Mouse (Mus musculus) bone marrow, adult 2 months (tissue): Measurements from ENCODE around the gene Hsd17b12.

Source experiments
- CTCF ChIP-seq: fragments of 200-500 bp; IDR thresholded peaks from 2 replicates; pipeline ENCODE4 v1.5.1; 2011; ENCODE audit warnings: low read length, control low read depth; ENCODE audit not compliant: control insufficient read depth, insufficient read depth
- POLR2A ChIP-seq: fragments of 200-500 bp; IDR thresholded peaks from 2 replicates; pipeline ENCODE4 v1.6.1; 2011; ENCODE audit warnings: low read depth, mild to moderate bottlenecking, control low read depth, low read length, borderline replicate concordance; ENCODE audit not compliant: control insufficient read depth

- TF ChIP-seq POLR2A, result no peak
- no peak for TF ChIP-seq CTCF
Observed at GRCm38 (mm10) chr2:93988440-93988839, 169.3 kb downstream of the Hsd17b12 start.
